Mouse (Mus musculus) stomach, embryonic 16.5 days (tissue): ENCODE measurements around the gene Jazf1. TPM values are rescaled to one million over a fixed set of nuclear protein-coding genes. Genes with fewer than 3 reads are reported as not detected.

Experiments used
- ATAC-seq: fragments of 200-750 bp; cut with Nextera tagmentation; 2 replicates; pipeline ENCODE4 v1.8.0; 2017; ENCODE audit warnings: moderate number of reproducible peaks, moderate TSS enrichment; ENCODE audit not compliant: insufficient read depth, low FRiP score
- H3K27ac ChIP-seq: fragments of 300-500 bp; sonication (generic); 2 replicates; pipeline ENCODE4 v1.5.1; 2014; ENCODE audit warnings: low read length
- H3K27me3 ChIP-seq: fragments of 300-500 bp; sonication (generic); 2 replicates; pipeline ENCODE4 v1.6.1; 2014; ENCODE audit warnings: low read length, control low read depth, mixed read lengths; ENCODE audit not compliant: control insufficient read depth, insufficient read depth
- H3K36me3 ChIP-seq: fragments of 300-500 bp; sonication (generic); 2 replicates; pipeline ENCODE4 v1.6.1; 2014; ENCODE audit warnings: low read length; ENCODE audit not compliant: control insufficient read depth, insufficient read depth
- H3K4me1 ChIP-seq: fragments of 300-500 bp; sonication (generic); 2 replicates; pipeline ENCODE4 v1.6.1; 2014; ENCODE audit warnings: low read length, control low read depth, mixed read lengths; ENCODE audit not compliant: control insufficient read depth, insufficient read depth
- H3K4me2 ChIP-seq: fragments of 300-500 bp; sonication (generic); 2 replicates; pipeline ENCODE4 v1.6.1; 2014; ENCODE audit warnings: low read depth, low read length, mixed read lengths
- H3K4me3 ChIP-seq: fragments of 300-500 bp; sonication (generic); replicated peaks from 2 replicates; pipeline ENCODE4 v1.5.1; 2014; ENCODE audit warnings: mild to moderate bottlenecking, low read length
- H3K9ac ChIP-seq: fragments of 300-500 bp; sonication (generic); 2 replicates; pipeline ENCODE4 v1.6.1; 2014; ENCODE audit warnings: low read length
- H3K9me3 ChIP-seq: fragments of 300-500 bp; sonication (generic); replicated peaks from 2 replicates; pipeline ENCODE4 v1.6.1; 2016; ENCODE audit warnings: low read length, control low read depth; ENCODE audit not compliant: control insufficient read depth
- WGBS: fragments of 180-500 bp; shearing (Covaris S2); extraction: QIAGEN DNeasy Blood & Tissue Kit; methylation state at CpG from one replicate; pipeline ENCODE4 v1.1.7; 2014; 5-methylcytosine and 5-hydroxymethylcytosine counted together
- polyA plus RNA-seq: library from polyadenylated mRNA; unstranded; fragments of >200 nt; fragmentation: Nextera tagmentation; extraction: Ambion mirVana; gene quantifications from 2 replicates; pipeline ENCODE4 v1.2.1, GENCODE M21; 2015

The Jazf1 gene
- polyA plus RNA-seq, 1 experiment from 2014 or later: 8.3 TPM

DNA sequence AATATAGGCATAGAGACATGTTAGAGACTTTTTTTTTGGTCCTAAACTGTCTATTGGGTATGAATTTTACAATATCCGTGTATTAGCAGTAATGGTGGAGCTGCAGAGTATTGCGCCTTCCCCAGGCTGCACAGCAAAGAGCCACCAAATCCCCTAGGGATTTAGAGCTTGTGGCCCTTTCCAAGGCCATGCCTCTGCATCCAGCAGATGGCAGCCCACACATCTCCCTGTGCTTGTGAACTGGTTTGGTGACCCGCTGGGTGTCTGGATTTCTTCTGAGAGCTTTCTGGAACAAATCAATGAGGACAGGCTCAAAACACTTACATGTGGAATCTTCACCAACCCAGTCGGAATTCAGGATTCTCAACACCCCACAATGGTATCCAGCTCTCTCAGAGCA lies 225.4 kb downstream of the Jazf1 start:
- no peak overlapping the region for H3K4me2 ChIP-seq

DNA sequence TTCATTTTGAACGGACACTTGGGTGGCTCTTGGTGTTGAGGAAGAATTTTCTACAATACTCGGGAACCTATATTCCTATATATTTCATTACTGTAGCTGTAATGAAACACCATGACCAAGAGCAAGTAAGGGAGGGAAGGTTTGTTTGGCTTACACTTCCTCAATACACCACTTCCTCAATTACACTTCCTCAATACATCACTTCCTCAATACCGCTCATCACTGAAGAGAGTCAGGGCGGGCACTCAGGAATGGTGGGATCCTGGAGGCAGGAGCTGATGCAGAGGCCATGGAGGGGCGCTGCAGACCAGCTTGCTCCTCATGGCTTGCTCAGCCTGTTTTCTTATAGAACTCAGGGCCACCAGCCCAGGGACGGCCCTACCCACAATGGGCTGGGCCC lies 225.8 kb downstream of the Jazf1 start:
- H3K9me3 ChIP-seq: no peaks in the 10 kb centered on the region
- H3K9ac ChIP-seq: no peak overlapping the region
- ATAC-seq: no peak
- H3K4me3 ChIP-seq: no peak overlapping the region
- no peaks in the 10 kb centered on the region; the same call in 1 of the 2 replicates for H3K4me1 ChIP-seq
- H3K36me3 ChIP-seq: no peaks in the 10 kb centered on the region
- no peaks in the 10 kb centered on the region for H3K27me3 ChIP-seq
- no peak overlapping the region for H3K4me2 ChIP-seq
- H3K27ac ChIP-seq: no peak overlapping the region
- 75% methylated on average over 6 of the region's 6 CpGs for WGBS

More for the DNA sequence above, 225.4 kb downstream of the Jazf1 start:
- 0 out of 2 replicates have a peak, but pooled peaks have one; percentile 40 for ATAC-seq
- Histone ChIP-seq H3K36me3 (no peaks in the 10 kb centered on the region), H3K9ac (no peak overlapping the region), H3K9me3 (no peaks in the 10 kb centered on the region), H3K4me1 (no peaks in the 10 kb centered on the region; the same call in 1 of the 2 replicates), H3K27me3 (no peaks in the 10 kb centered on the region), H3K4me3 (no peak overlapping the region), H3K27ac (no peak overlapping the region)
- 59% methylated on average over 4 of the region's 4 CpGs for WGBS

DNA sequence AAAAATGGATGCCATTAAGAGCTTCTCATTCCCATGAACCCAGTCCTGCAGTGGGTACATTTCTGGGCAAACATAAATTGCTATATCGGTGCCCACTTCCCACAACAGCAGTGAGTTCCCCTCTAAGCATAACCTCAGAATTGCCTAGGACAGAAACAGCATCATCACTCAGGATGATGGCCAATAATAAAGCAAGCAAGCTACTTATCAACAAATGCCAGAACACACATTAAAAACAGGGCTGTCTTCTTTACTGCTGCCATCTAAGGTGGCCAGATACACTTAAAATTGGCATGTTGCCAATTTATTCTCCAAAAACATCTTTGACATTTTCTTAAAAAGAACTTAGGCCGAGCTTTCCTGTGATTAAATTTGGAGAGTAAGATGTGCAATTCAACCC lies 226.8 kb downstream of the Jazf1 start:
- no peaks in the 10 kb centered on the region for H3K36me3 ChIP-seq
- H3K9me3 ChIP-seq: no peaks in the 10 kb centered on the region
- H3K4me1 ChIP-seq: no peaks in the 10 kb centered on the region; the same call in 1 of the 2 replicates
- 69% methylated on average over 2 of the region's 2 CpGs for WGBS
- no peak overlapping the region for H3K4me2 ChIP-seq
- H3K9ac ChIP-seq: no peak overlapping the region
- ATAC-seq: no peak
- H3K27me3 ChIP-seq: no peaks in the 10 kb centered on the region
- no peak overlapping the region for H3K4me3 ChIP-seq
- H3K27ac ChIP-seq: no peak overlapping the region

DNA sequence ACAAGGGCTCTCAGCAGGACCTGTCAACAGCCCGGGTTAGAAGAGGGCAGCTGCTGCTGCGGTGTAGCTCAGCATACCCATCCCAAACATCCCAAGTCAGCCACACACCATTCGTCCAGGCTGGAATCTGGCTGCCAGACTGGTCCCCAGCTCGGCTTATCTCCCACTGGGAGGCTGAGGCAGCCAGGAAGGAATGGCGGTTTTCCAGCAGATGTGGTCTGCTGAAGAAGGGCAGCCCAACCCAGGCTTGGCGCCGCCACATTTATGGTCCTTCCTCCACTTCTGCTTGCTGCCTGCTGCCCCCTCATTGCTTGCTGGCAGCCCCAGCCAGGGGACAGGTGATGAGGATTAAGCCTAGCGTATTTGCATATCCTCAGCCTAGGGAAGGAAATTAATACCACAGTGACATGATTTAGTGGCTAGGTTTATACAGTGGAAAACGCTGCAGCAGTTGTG lies 227.8 kb downstream of the Jazf1 start:
- Histone ChIP-seq H3K4me1 (no peaks in the 10 kb centered on the region; the same call in 1 of the 2 replicates), H3K4me2 (no peak overlapping the region), H3K27me3 (no peaks in the 10 kb centered on the region), H3K9me3 (no peaks in the 10 kb centered on the region), H3K36me3 (no peaks in the 10 kb centered on the region), H3K4me3 (no peak overlapping the region), H3K9ac (no peak overlapping the region), H3K27ac (no peak overlapping the region)
- ATAC-seq: no peak
- 41% methylated on average over 9 of the region's 9 CpGs for WGBS

DNA sequence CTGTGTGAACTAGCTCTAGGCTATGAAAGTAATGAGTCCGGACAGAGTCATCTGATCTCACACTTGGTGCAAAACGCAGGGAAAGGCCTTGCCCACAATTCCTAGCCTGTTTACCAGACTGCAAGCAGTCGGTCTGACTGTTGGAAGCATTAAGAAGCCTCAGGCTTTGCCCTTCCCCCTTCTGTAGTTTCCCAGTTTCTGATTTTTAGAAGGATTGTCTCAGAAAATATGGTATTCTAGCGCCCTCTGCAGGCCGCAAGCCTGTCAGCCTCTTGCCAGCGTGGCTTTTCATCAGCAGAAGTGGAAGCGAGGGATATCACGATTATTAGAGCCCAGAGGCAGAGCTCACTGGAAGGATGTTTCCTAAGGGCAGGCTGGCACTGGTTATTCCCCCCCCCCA lies 229.7 kb downstream of the Jazf1 start:
- no peaks in the 10 kb centered on the region for H3K36me3 ChIP-seq
- peak; percentile 72; the same call in 1 of the 2 replicates for ATAC-seq
- H3K9ac ChIP-seq: no peak overlapping the region
- H3K4me3 ChIP-seq: no peak overlapping the region
- 3% methylated on average over 8 of the region's 8 CpGs for WGBS
- H3K27me3 ChIP-seq: no peaks in the 10 kb centered on the region
- H3K27ac ChIP-seq: no peak overlapping the region
- no peaks in the 10 kb centered on the region for H3K9me3 ChIP-seq
- H3K4me2 ChIP-seq: peak overlapping the region; percentile 39
- H3K4me1 ChIP-seq: no peaks in the 10 kb centered on the region; the same call in 1 of the 2 replicates

DNA sequence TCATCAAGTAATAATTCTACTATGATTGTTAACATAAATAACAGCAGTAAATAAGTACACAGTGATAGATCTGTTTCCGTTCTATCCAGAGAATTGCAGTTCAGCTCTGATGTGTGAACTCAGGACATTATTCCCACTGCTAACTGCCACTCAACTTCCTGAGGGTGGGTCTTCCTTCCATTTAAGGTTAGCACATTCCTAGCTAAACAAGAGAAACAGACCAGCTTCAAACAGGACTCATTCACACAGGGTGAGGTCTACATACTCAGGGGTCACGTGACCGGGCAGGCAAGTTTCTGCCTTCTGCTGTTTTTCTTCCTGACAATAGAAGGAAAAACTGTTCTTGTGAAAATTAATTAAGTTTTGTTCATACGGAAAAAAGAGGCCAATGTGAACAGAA lies 230.6 kb downstream of the Jazf1 start:
- Histone ChIP-seq H3K4me2 (no peak overlapping the region), H3K27ac (no peak overlapping the region), H3K4me3 (no peak overlapping the region), H3K36me3 (no peaks in the 10 kb centered on the region), H3K9ac (no peak overlapping the region), H3K27me3 (no peaks in the 10 kb centered on the region), H3K4me1 (no peaks in the 10 kb centered on the region; the same call in 1 of the 2 replicates), H3K9me3 (no peaks in the 10 kb centered on the region)
- ATAC-seq: no peak
- WGBS: 56% methylated on average over 4 of the region's 4 CpGs

DNA sequence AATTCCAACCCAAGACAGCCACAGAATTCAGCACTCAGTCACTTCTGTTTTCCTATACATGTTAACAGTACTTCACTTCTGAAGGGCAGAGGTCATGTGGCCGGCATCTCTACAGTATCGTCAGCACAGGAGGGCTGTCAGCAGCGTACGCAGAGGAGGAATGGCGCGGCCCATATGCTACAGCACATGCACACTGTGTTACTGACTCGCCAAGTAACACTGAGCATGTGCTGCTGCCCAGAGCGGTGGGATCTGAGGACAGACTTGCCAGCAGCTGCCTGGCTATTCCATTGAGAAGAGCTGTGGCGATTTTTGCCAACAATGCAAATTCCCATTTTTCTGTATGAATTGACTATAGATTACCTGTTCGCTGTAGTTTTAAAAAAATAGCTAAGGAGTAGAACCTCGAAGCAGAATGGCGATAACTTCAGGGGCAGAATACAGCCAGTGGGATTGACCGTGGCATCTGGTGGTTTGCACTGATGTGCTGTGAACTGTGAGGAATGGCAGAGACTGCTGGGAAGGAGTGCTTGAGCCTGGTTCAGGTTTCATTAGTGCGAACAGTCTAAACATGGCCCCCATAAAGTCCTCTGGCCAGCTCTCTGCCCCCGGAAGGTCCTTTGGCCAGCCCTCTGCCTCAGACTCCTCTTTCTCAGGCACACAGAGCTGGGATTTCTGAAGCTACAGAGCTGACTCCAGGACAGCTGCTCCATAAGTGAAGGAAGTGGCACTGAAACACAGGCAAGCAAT lies 232.1 kb downstream of the Jazf1 start:
- no peak for ATAC-seq
- Histone ChIP-seq H3K4me2 (no peak overlapping the region), H3K36me3 (no peaks in the 10 kb centered on the region), H3K4me3 (no peak overlapping the region), H3K9ac (no peak overlapping the region), H3K9me3 (no peaks in the 10 kb centered on the region), H3K27me3 (no peaks in the 10 kb centered on the region), H3K27ac (no peak overlapping the region), H3K4me1 (no peaks in the 10 kb centered on the region; the same call in 1 of the 2 replicates)
- 67% methylated on average over 15 of the region's 15 CpGs for WGBS

DNA sequence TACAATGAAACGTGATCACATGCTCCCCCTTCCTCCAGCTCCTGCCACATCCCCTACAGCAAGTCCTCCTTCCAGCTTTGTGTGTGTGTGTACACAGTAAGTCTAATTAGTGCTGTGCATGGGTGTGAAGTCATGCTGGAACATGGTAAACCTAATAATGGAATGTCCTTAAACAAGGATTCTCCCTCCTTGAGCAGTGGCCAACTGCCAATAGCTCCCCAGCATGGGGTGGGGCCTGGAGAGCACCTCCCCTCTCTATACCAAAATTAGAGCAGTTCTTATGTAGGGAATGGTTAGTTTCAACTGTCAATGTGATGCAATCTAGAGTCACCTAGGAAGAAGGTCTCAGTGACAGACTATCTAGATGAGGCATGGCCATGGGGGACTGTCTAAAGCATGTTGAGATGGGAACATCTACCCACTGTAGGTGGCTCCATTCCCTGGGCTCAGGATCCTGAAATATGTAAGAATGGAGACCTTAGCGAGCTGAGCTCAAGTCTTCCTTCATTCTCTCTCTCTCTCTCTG lies 240.6 kb downstream of the Jazf1 start:
- ATAC-seq: no peak
- Histone ChIP-seq H3K9ac (no peak overlapping the region), H3K27ac (no peak overlapping the region), H3K4me3 (no peak overlapping the region), H3K4me2 (no peak overlapping the region), H3K36me3 (no peaks in the 10 kb centered on the region), H3K27me3 (no peaks in the 10 kb centered on the region), H3K4me1 (no peaks in the 10 kb centered on the region), H3K9me3 (no peaks in the 10 kb centered on the region)
- WGBS: 83% methylated on average over 2 of the region's 2 CpGs

DNA sequence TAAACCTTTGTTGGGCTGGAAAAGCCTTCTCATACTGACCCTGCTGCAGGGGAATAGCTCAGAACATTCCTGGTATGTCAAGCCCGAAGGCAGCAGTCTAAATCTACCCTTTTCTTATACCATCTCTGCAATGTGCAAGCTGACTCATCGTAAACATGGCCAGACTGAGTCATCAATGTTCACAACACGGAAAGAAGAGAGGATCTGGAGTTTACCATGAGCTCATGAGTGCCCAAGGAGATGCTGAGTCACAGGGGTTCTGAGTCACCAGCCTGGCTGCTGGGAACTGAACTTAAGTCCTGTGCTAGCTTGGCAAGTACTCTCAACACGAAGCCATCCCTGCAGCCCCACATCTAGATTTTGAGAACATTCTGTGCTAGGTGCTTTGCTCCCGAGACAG lies 242.9 kb downstream of the Jazf1 start:
- no peak overlapping the region for H3K4me2 ChIP-seq
- ATAC-seq: 0 out of 2 replicates have a peak, but pooled peaks have one; percentile 44
- no peaks in the 10 kb centered on the region for H3K9me3 ChIP-seq
- H3K4me3 ChIP-seq: no peak overlapping the region
- no peaks in the 10 kb centered on the region for H3K4me1 ChIP-seq
- H3K9ac ChIP-seq: no peak overlapping the region
- no peaks in the 10 kb centered on the region for H3K27me3 ChIP-seq
- no peaks in the 10 kb centered on the region for H3K36me3 ChIP-seq
- 58% methylated on average over 5 of the region's 5 CpGs for WGBS
- H3K27ac ChIP-seq: no peak overlapping the region
